Comparison of ENCODE assay signal across 8 mouse cellular contexts in the genomic region with DNA sequence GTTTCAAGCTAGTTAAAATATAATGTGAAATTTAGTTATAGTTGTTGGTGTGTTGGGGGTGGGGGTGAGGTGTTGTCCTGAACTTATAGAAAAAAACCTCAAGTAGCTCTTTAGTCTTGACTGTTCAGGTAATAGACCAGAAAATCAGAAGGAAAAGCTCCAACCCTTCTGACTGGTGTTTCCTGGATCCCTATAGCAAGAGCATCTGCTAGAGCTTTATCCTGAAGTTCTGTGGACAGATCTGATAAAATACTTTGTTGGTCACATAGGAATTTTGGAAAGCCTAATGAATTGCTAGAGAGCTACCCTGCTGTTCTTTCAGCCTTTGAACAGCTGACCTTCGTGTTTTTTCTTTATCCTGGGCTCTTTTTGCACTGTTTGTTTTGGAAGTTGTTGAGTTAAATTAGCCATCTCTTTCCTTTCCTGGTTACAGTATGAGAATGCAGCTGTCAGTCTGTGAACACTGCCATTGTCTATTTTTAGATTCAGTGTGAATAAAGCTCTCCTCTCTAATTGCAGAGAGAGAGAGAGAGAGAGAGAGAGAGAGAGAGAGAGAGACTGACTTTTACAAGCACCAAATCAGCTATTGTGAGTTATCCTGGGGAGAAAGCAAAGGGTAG. TPM values are rescaled to one million over a fixed set of nuclear protein-coding genes. Genes with fewer than 3 reads are reported as not detected.
DNase-seq lines count a peak whose midpoint lies in the region; ATAC-seq and TF ChIP-seq lines count a peak whose summit lies in the region.

No protein-coding gene starts in this region.

- 15% methylated on average over 1 of the region's 1 CpGs for WGBS in kidney, embryonic 15.5 days
- 0% methylated on average over 1 of the region's 1 CpGs for WGBS in forebrain, embryonic 16.5 days
- WGBS in midbrain, embryonic 15.5 days: 2% methylated on average over 1 of the region's 1 CpGs

- H3K36me3 ChIP-seq in kidney, embryonic 15.5 days: 0 out of 2 replicates have a peak, but pooled peaks cover 3% of the 10 kb centered on the region
- H3K36me3 ChIP-seq in forebrain, embryonic 16.5 days (ENCODE audit: control insufficient read depth, insufficient read depth): no peaks in the 10 kb centered on the region
- no peaks in the 10 kb centered on the region for H3K36me3 ChIP-seq in midbrain, embryonic 15.5 days (replicated peaks)

- no peaks in the 10 kb centered on the region for H3K9me3 ChIP-seq in kidney, embryonic 15.5 days (replicated peaks)
- no peaks in the 10 kb centered on the region for H3K9me3 ChIP-seq in forebrain, embryonic 16.5 days (ENCODE audit: control insufficient read depth, low read length)
- H3K9me3 ChIP-seq in midbrain, embryonic 15.5 days: no peaks in the 10 kb centered on the region

- peak overlapping the region; percentile 58; the same call in 1 of the 2 replicates for H3K27ac ChIP-seq in kidney, embryonic 15.5 days
- H3K27ac ChIP-seq in forebrain, embryonic 16.5 days (ENCODE audit: low read length): peak overlapping the region; percentile 61
- peak overlapping the region; percentile 67 for H3K27ac ChIP-seq in midbrain, embryonic 15.5 days

- no peak for TF ChIP-seq POLR2A in brain, embryonic 14.5 days (IDR thresholded peaks at IDR 0.05; ENCODE audit: borderline replicate concordance, extremely low read depth, insufficient read depth, insufficient read length, poor library complexity, severe bottlenecking)

- no peak for ATAC-seq in kidney, embryonic 15.5 days (replicated peaks; ENCODE audit: low FRiP score)
- peak; percentile 81 for ATAC-seq in forebrain, embryonic 16.5 days
- peak; percentile 38 for ATAC-seq in midbrain, embryonic 15.5 days (replicated peaks)

- no peak overlapping the region for H3K4me2 ChIP-seq in kidney, embryonic 15.5 days
- no peak overlapping the region for H3K4me2 ChIP-seq in forebrain, embryonic 16.5 days (ENCODE audit: low read length)
- no peak overlapping the region for H3K4me2 ChIP-seq in midbrain, embryonic 15.5 days

- no peak for DNase-seq in kidney, postnatal 36 days
- DNase-seq in brain, embryonic 14.5 days (ENCODE audit: low read depth): peak; percentile 87
- no peak for DNase-seq in testis, postnatal 14 days (ENCODE audit: low spot score)
- DNase-seq in thymus, adult 18-20 months: no peak
- no peak for DNase-seq in T-cell, adult 2 months (ENCODE audit: low spot score)

- H3K4me3 ChIP-seq in kidney, embryonic 15.5 days (replicated peaks): no peak overlapping the region
- H3K4me3 ChIP-seq in forebrain, embryonic 16.5 days (replicated peaks; ENCODE audit: low read length): no peak overlapping the region
- H3K4me3 ChIP-seq in midbrain, embryonic 15.5 days: no peak overlapping the region

- H3K4me1 ChIP-seq in kidney, embryonic 15.5 days: peaks cover 16% of the 10 kb centered on the region
- peaks cover 16% of the 10 kb centered on the region for H3K4me1 ChIP-seq in forebrain, embryonic 16.5 days (replicated peaks; ENCODE audit: control insufficient read depth, insufficient read depth, low read length)
- H3K4me1 ChIP-seq in midbrain, embryonic 15.5 days: peaks cover 17% of the 10 kb centered on the region

- no peak overlapping the region for H3K9ac ChIP-seq in kidney, embryonic 15.5 days
- H3K9ac ChIP-seq in forebrain, embryonic 16.5 days (replicated peaks; ENCODE audit: low read depth, low read length): no peak overlapping the region
- no peak overlapping the region for H3K9ac ChIP-seq in midbrain, embryonic 15.5 days

- H3K27me3 ChIP-seq in kidney, embryonic 15.5 days: no peaks in the 10 kb centered on the region
- no peaks in the 10 kb centered on the region for H3K27me3 ChIP-seq in forebrain, embryonic 16.5 days (replicated peaks; ENCODE audit: control insufficient read depth, insufficient read depth, low read length)
- no peaks in the 10 kb centered on the region for H3K27me3 ChIP-seq in midbrain, embryonic 15.5 days (replicated peaks)

- no peak for TF ChIP-seq CTCF in brain, embryonic 14.5 days (IDR thresholded peaks at IDR 0.05; ENCODE audit: borderline replicate concordance, extremely low read depth, insufficient read depth, insufficient read length)

RNA-seq across cellular contexts. Expression of a gene that starts 46.4 kb away (rescaled TPM):
- polyA plus RNA-seq in kidney, embryonic 15.5 days (2015; fragmentation: Nextera tagmentation; extraction: Ambion mirVana): 115 and 124 TPM in 2 replicates
- 37.4 and 56.1 TPM in 2 replicates for polyA plus RNA-seq in brain, embryonic 14.5 days (2012; rRNA removed)
- 34.6 and 42.8 TPM in 2 replicates for polyA plus RNA-seq in forebrain, embryonic 16.5 days (2015; fragmentation: Nextera tagmentation; extraction: Ambion mirVana)
- 80.8 and 81.9 TPM in 2 replicates for polyA plus RNA-seq in midbrain, embryonic 15.5 days (2015; fragmentation: Nextera tagmentation; extraction: Ambion mirVana)
